Mouse (Mus musculus): ENCODE measurements around the gene Tnn.

Tnn gene

GRCm38 (mm10) chr1:160153480-160153879, at the start of gene Tnn:
Gene Tnn (minus strand): TSS chr1:160153580.
- DNase-seq (ENCODE audit: extremely low spot score, low read depth, low spot score) = no peak

GRCm38 (mm10) chr1:160195337-160195663, 41.9 kb upstream of the Tnn start:
- DNase-seq (ENCODE audit: extremely low spot score, low read depth, low spot score) = no peak

- peak; percentile 99 for DNase-seq (ENCODE audit: extremely low spot score, low read depth, low spot score)
These were observed 41.4 kb upstream of the Tnn start, which contains the start of gene Mrps14 for GRCm38 (mm10) chr1:160194529-160195336. Gene Mrps14 (plus strand): TSS chr1:160195215.

GRCm38 (mm10) chr1:160184506-160184905, 31.1 kb upstream of the Tnn start:
- DNase-seq (ENCODE audit: extremely low spot score, low read depth, low spot score) = peak; percentile 18

- no peak for DNase-seq (ENCODE audit: extremely low spot score, low read depth, low spot score)
These were observed 27.8 kb upstream of the Tnn start for GRCm38 (mm10) chr1:160181216-160181615.

- DNase-seq (ENCODE audit: extremely low spot score, low read depth, low spot score) = no peak
These were observed 23.5 kb upstream of the Tnn start for GRCm38 (mm10) chr1:160176903-160177302.

- no peak for DNase-seq (ENCODE audit: extremely low spot score, low read depth, low spot score)
These were observed 13.2 kb upstream of the Tnn start for GRCm38 (mm10) chr1:160166600-160166999.

GRCm38 (mm10) chr1:160158190-160158589, 4.8 kb upstream of the Tnn start:
- DNase-seq (ENCODE audit: extremely low spot score, low read depth, low spot score) = no peak

GRCm38 (mm10) chr1:160150726-160151125, 2.7 kb downstream of the Tnn start:
- no peak for DNase-seq (ENCODE audit: extremely low spot score, low read depth, low spot score)

GRCm38 (mm10) chr1:160149291-160149906, 4.0 kb downstream of the Tnn start:
- DNase-seq (ENCODE audit: extremely low spot score, low read depth, low spot score) = no peak

- no peak for DNase-seq (ENCODE audit: extremely low spot score, low read depth, low spot score)
These were observed 6.1 kb downstream of the Tnn start for GRCm38 (mm10) chr1:160147274-160147673.

GRCm38 (mm10) chr1:160145606-160146005, 7.8 kb downstream of the Tnn start:
- no peak for DNase-seq (ENCODE audit: extremely low spot score, low read depth, low spot score)

- no peak for DNase-seq (ENCODE audit: extremely low spot score, low read depth, low spot score)
These were observed 9.0 kb downstream of the Tnn start for GRCm38 (mm10) chr1:160144343-160144742.

- no peak for DNase-seq (ENCODE audit: extremely low spot score, low read depth, low spot score)
These were observed 17.0 kb downstream of the Tnn start for GRCm38 (mm10) chr1:160136362-160136890.

GRCm38 (mm10) chr1:160133464-160134079, 19.8 kb downstream of the Tnn start:
- no peak for DNase-seq (ENCODE audit: extremely low spot score, low read depth, low spot score)

GRCm38 (mm10) chr1:160123957-160124356, 29.4 kb downstream of the Tnn start:
- no peak for DNase-seq (ENCODE audit: extremely low spot score, low read depth, low spot score)

GRCm38 (mm10) chr1:160108604-160109003, 44.8 kb downstream of the Tnn start:
- no peak for DNase-seq (ENCODE audit: extremely low spot score, low read depth, low spot score)

- DNase-seq (ENCODE audit: extremely low spot score, low read depth, low spot score) = no peak
These were observed 48.0 kb downstream of the Tnn start for GRCm38 (mm10) chr1:160105426-160105825.

GRCm38 (mm10) chr1:160100996-160101395, 52.4 kb downstream of the Tnn start:
- no peak for DNase-seq (ENCODE audit: extremely low spot score, low read depth, low spot score)

GRCm38 (mm10) chr1:160099659-160100302, 53.6 kb downstream of the Tnn start:
- no peak for DNase-seq (ENCODE audit: extremely low spot score, low read depth, low spot score)

GRCm38 (mm10) chr1:160086651-160087050, 66.7 kb downstream of the Tnn start:
- no peak for DNase-seq (ENCODE audit: extremely low spot score, low read depth, low spot score)
